Mouse (Mus musculus) erythroblast, embryonic 14.5 days (primary cell): ENCODE data around the gene Osbpl6.

Source experiments
- GATA1 ChIP-seq: IDR thresholded peaks from 2 replicates; pipeline ENCODE4 v1.6.1; 2012; ENCODE audit warnings: low read length, inconsistent platforms, mixed read lengths
- TAL1 ChIP-seq: IDR thresholded peaks from 3 replicates; pipeline ENCODE4 v1.6.1; 2012; ENCODE audit warnings: low read length, inconsistent platforms, mixed read lengths

- no peak for TF ChIP-seq GATA1
- TF ChIP-seq TAL1: no peak
Observed at GRCm38 (mm10) chr2:76639637-76640036, 233.3 kb downstream of the Osbpl6 start.
